Mouse (Mus musculus): Measurements from ENCODE around the gene Hspa5.

GRCm38 (mm10) chr2:34783064-34784020 is 11.6 kb downstream of the Hspa5 start:
- TF ChIP-seq CTCF (IDR thresholded peaks at IDR 0.05; ENCODE audit: low read depth) (no peak), EP300 (IDR thresholded peaks at IDR 0.05; ENCODE audit: low read depth) (peak; percentile 92)
